Mouse (Mus musculus): ENCODE measurements around the gene Card9.

GRCm38 (mm10) chr2:26410091-26410490, 49.4 kb upstream of the Card9 start:
- TF ChIP-seq POLR2A (IDR thresholded peaks at IDR 0.05; ENCODE audit: low read depth, low read length) (no peak), CTCF (IDR thresholded peaks at IDR 0.05; ENCODE audit: extremely low read depth, insufficient read length, insufficient replicate concordance, low read depth, low read length) (no peak)

All from small intestine, adult 2 months (tissue).